Comparison of ENCODE assay signal across 8 mouse cellular contexts in the genomic region with DNA sequence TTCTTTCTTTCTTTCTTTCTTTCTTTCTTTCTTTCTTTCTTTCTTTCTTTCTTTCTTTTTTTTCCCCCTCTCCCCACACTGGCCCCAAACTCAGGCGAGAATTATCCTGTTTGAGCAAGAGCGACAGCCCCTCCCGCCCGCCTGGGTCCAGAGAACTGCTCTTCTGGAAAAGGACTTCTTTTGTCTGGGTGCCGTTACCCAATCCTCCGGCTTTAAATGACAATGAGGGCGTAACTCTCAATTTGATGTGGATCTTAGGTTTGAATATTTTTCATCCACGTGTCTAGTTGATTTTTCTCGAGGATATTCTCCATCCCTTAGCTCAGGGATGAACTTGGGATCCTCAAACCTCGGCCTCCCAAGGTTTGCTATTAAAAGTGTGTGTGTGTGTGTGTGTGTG.
DNase-seq lines count a peak whose midpoint lies in the region; ATAC-seq and TF ChIP-seq lines count a peak whose summit lies in the region.

No protein-coding gene starts in this region.

- peak; percentile 38 for DNase-seq in lung, embryonic 14.5 days
- no peak for DNase-seq in lung, adult 18-20 months
- no peak for DNase-seq in forebrain, embryonic 10.5 days (ENCODE audit: extremely low spot score, low spot score)
- DNase-seq in limb, embryonic 10.5 days (ENCODE audit: low spot score), result no peak
- DNase-seq in retina, postnatal 1 day, result peak; percentile 27
- DNase-seq in adrenal gland, postnatal 14 days, result no peak
- no peak for DNase-seq in urinary bladder, postnatal 4 days (ENCODE audit: low spot score in 2 of 2)
- DNase-seq in urinary bladder, postnatal 36 days (ENCODE audit: low spot score in 2 of 2), result no peak

- H3K4me2 ChIP-seq in lung, embryonic 14.5 days, result peak overlapping the region; percentile 54

- no peaks in the 10 kb centered on the region for H3K9me3 ChIP-seq in lung, embryonic 14.5 days (ENCODE audit: low read depth, low read length)
- no peaks in the 10 kb centered on the region for H3K9me3 ChIP-seq in forebrain, embryonic 10.5 days
- no peaks in the 10 kb centered on the region for H3K9me3 ChIP-seq in limb, embryonic 10.5 days (replicated peaks)

- H3K4me1 ChIP-seq in lung, embryonic 14.5 days (ENCODE audit: insufficient read depth), result no peaks in the 10 kb centered on the region
- peaks cover 10% of the 10 kb centered on the region for H3K4me1 ChIP-seq in forebrain, embryonic 10.5 days
- H3K4me1 ChIP-seq in limb, embryonic 10.5 days, result no peaks in the 10 kb centered on the region

- peak overlapping the region; percentile 24; the same call in 1 of the 2 replicates for H3K4me3 ChIP-seq in lung, embryonic 14.5 days (ENCODE audit: low read depth, low read length)
- H3K4me3 ChIP-seq in forebrain, embryonic 10.5 days, result peak overlapping the region; percentile 41
- H3K4me3 ChIP-seq in limb, embryonic 10.5 days, result peak overlapping the region; percentile 32; the same call in 1 of the 2 replicates

- no peak overlapping the region for H3K27ac ChIP-seq in lung, embryonic 14.5 days (ENCODE audit: low read depth)
- H3K27ac ChIP-seq in forebrain, embryonic 10.5 days, result peak overlapping the region; percentile 71; the same call in 1 of the 2 replicates
- peak overlapping the region; percentile 70; the same call in 1 of the 2 replicates for H3K27ac ChIP-seq in limb, embryonic 10.5 days

- no peak overlapping the region for H3K9ac ChIP-seq in lung, embryonic 14.5 days

- ATAC-seq in lung, embryonic 14.5 days (ENCODE audit: insufficient read depth), result no peak

- no peak for TF ChIP-seq CTCF in lung, embryonic 14.5 days (IDR thresholded peaks at IDR 0.05; ENCODE audit: low read depth)

- WGBS in lung, embryonic 14.5 days, result 37% methylated on average over 10 of the region's 10 CpGs
- WGBS in forebrain, embryonic 10.5 days, result 19% methylated on average over 10 of the region's 10 CpGs
- WGBS in limb, embryonic 10.5 days, result 41% methylated on average over 10 of the region's 10 CpGs

- no peaks in the 10 kb centered on the region for H3K36me3 ChIP-seq in lung, embryonic 14.5 days (ENCODE audit: insufficient read depth)
- no peaks in the 10 kb centered on the region for H3K36me3 ChIP-seq in forebrain, embryonic 10.5 days (replicated peaks)
- no peaks in the 10 kb centered on the region for H3K36me3 ChIP-seq in limb, embryonic 10.5 days

- no peaks in the 10 kb centered on the region for H3K27me3 ChIP-seq in lung, embryonic 14.5 days (ENCODE audit: insufficient read depth, low read length)
- H3K27me3 ChIP-seq in forebrain, embryonic 10.5 days (ENCODE audit: poor library complexity, severe bottlenecking), result 0 out of 2 replicates have a peak, but pooled peaks cover 9% of the 10 kb centered on the region
- H3K27me3 ChIP-seq in limb, embryonic 10.5 days (ENCODE audit: low read depth, poor library complexity, severe bottlenecking), result peaks cover 10% of the 10 kb centered on the region

Comparison
In these comparisons a context has a peak if more than half of its experiments do, and no peak if none do; other contexts are left out.
1. DNase-seq: peak in lung, embryonic 14.5 days (single experiment) and retina, postnatal 1 day (single experiment); none in lung, adult 18-20 months (0 of 2), forebrain, embryonic 10.5 days (single experiment), limb, embryonic 10.5 days (single experiment), adrenal gland, postnatal 14 days (single experiment), urinary bladder, postnatal 4 days (0 of 2) and urinary bladder, postnatal 36 days (0 of 2).
2. Peak in every context shown above with its lines, with median percentiles within 50 percentile points of each other: H3K4me3 ChIP-seq.